Mouse (Mus musculus) C2C12 (cell line): ENCODE measurements around the gene Slc11a2.

Experiments
- CTCF ChIP-seq: IDR thresholded peaks from one replicate; pipeline ENCODE4 v1.5.1; 2011; ENCODE audit not compliant: control insufficient read depth, insufficient read depth, insufficient read length
- MAX ChIP-seq: IDR thresholded peaks from one replicate; pipeline ENCODE4 v1.6.1; 2011; ENCODE audit warnings: mild to moderate bottlenecking, control low read depth

GRCm38 (mm10) chr15:100470037-100470436 lies 45.2 kb upstream of the Slc11a2 start:
- no peak for TF ChIP-seq CTCF
- TF ChIP-seq MAX: no peak
